In genomic region chr7:40680567-40680966, GRCm38 (mm10) we compare ENCODE assay signal across 18 mouse cellular contexts.
DNase-seq lines count a peak whose midpoint lies in the region; ATAC-seq and TF ChIP-seq lines count a peak whose summit lies in the region.
"Had no signal": no experiment of that assay in that cellular context is flagged by ENCODE, and none has a peak within 500 bp of the region (broad histone marks: within the 10 kb centered on the region; RNA-seq: fewer than 3 reads in every experiment).

No protein-coding gene starts in this region.

- H3K9ac ChIP-seq in forebrain, embryonic 13.5 days: no peak overlapping the region
- no peak overlapping the region for H3K9ac ChIP-seq in forebrain, embryonic 16.5 days (replicated peaks; ENCODE audit: low read depth, low read length)
- no peak overlapping the region for H3K9ac ChIP-seq in kidney, embryonic 15.5 days
- no peak overlapping the region for H3K9ac ChIP-seq in hindbrain, embryonic 16.5 days (ENCODE audit: low read depth, low read length)
- H3K9ac ChIP-seq in midbrain, postnatal 0 days (replicated peaks; ENCODE audit: low read length, poor library complexity, severe bottlenecking): no peak overlapping the region
- H3K9ac ChIP-seq in intestine, postnatal 0 days (ENCODE audit: low read depth, low read length): no peak overlapping the region
- H3K9ac ChIP-seq: forebrain, embryonic 15.5 days; heart, embryonic 15.5 days; stomach, embryonic 15.5 days had no signal

- peaks cover 2% of the 10 kb centered on the region; the same call in 1 of the 2 replicates for H3K27me3 ChIP-seq in forebrain, embryonic 13.5 days
- H3K27me3 ChIP-seq in forebrain, embryonic 16.5 days (replicated peaks; ENCODE audit: control insufficient read depth, insufficient read depth, low read length): no peaks in the 10 kb centered on the region
- no peaks in the 10 kb centered on the region for H3K27me3 ChIP-seq in kidney, embryonic 15.5 days
- no peaks in the 10 kb centered on the region for H3K27me3 ChIP-seq in hindbrain, embryonic 16.5 days (replicated peaks; ENCODE audit: control insufficient read depth, insufficient read depth, low read length)
- H3K27me3 ChIP-seq in midbrain, postnatal 0 days (ENCODE audit: insufficient read depth, low read length): no peaks in the 10 kb centered on the region
- no peaks in the 10 kb centered on the region for H3K27me3 ChIP-seq in intestine, postnatal 0 days (replicated peaks; ENCODE audit: control insufficient read depth, insufficient read depth, low read length)
- H3K27me3 ChIP-seq: forebrain, embryonic 15.5 days; heart, embryonic 15.5 days; stomach, embryonic 15.5 days had no signal

- H3K4me2 ChIP-seq in forebrain, embryonic 13.5 days: peak overlapping the region; percentile 2; the same call in 1 of the 2 replicates
- H3K4me2 ChIP-seq in forebrain, embryonic 16.5 days (ENCODE audit: low read length): no peak overlapping the region
- H3K4me2 ChIP-seq in kidney, embryonic 15.5 days: peak overlapping the region; percentile 14; the same call in 1 of the 2 replicates
- peak overlapping the region; percentile 9 for H3K4me2 ChIP-seq in hindbrain, embryonic 16.5 days (ENCODE audit: low read length)
- H3K4me2 ChIP-seq in midbrain, postnatal 0 days (ENCODE audit: low read depth, low read length, poor library complexity, severe bottlenecking): peak overlapping the region; percentile 7; the same call in 1 of the 2 replicates
- no peak overlapping the region for H3K4me2 ChIP-seq in intestine, postnatal 0 days (replicated peaks; ENCODE audit: low read depth)
- H3K4me2 ChIP-seq: forebrain, embryonic 15.5 days; heart, embryonic 15.5 days; stomach, embryonic 15.5 days had no signal

- no peak overlapping the region for H3K27ac ChIP-seq in forebrain, embryonic 13.5 days
- no peak overlapping the region for H3K27ac ChIP-seq in forebrain, embryonic 16.5 days (ENCODE audit: low read length)
- no peak overlapping the region for H3K27ac ChIP-seq in kidney, embryonic 15.5 days
- H3K27ac ChIP-seq in hindbrain, embryonic 16.5 days (ENCODE audit: low read depth, low read length): no peak overlapping the region
- no peak overlapping the region for H3K27ac ChIP-seq in midbrain, postnatal 0 days (ENCODE audit: low read depth, low read length)
- H3K27ac ChIP-seq in intestine, postnatal 0 days (ENCODE audit: low read depth, low read length): no peak overlapping the region
- H3K27ac ChIP-seq: forebrain, embryonic 15.5 days; heart, embryonic 15.5 days; stomach, embryonic 15.5 days had no signal

- H3K4me3 ChIP-seq in forebrain, embryonic 13.5 days: no peak overlapping the region
- no peak overlapping the region for H3K4me3 ChIP-seq in forebrain, embryonic 16.5 days (replicated peaks; ENCODE audit: low read length)
- no peak overlapping the region for H3K4me3 ChIP-seq in kidney, embryonic 15.5 days (replicated peaks)
- H3K4me3 ChIP-seq in hindbrain, embryonic 16.5 days (ENCODE audit: low read length): no peak overlapping the region
- H3K4me3 ChIP-seq in midbrain, postnatal 0 days (ENCODE audit: low read depth, low read length): no peak overlapping the region
- no peak overlapping the region for H3K4me3 ChIP-seq in intestine, postnatal 0 days (ENCODE audit: low read depth, low read length)
- H3K4me3 ChIP-seq: forebrain, embryonic 15.5 days; heart, embryonic 15.5 days; stomach, embryonic 15.5 days had no signal

- DNase-seq in kidney, adult 11 months: no peak
- DNase-seq in midbrain, postnatal 0 days (ENCODE audit: low spot score): no peak
- DNase-seq in adrenal gland, adult 2 months: no peak
- DNase-seq: cerebellum, adult 11-12 months; cerebellum, postnatal 25 days; heart, adult 18-20 months; liver; lung, adult 18-20 months; right cerebral cortex, postnatal 14 days; thymus, adult 2 months had no signal

- peaks cover 5% of the 10 kb centered on the region; the same call in 1 of the 2 replicates for H3K4me1 ChIP-seq in forebrain, embryonic 13.5 days
- peaks cover 4% of the 10 kb centered on the region for H3K4me1 ChIP-seq in forebrain, embryonic 16.5 days (replicated peaks; ENCODE audit: control insufficient read depth, insufficient read depth, low read length)
- peaks cover 31% of the 10 kb centered on the region for H3K4me1 ChIP-seq in kidney, embryonic 15.5 days
- H3K4me1 ChIP-seq in hindbrain, embryonic 16.5 days (ENCODE audit: control insufficient read depth, insufficient read depth, low read depth, low read length): peaks cover 7% of the 10 kb centered on the region; the same call in 1 of the 2 replicates
- 0 out of 2 replicates have a peak, but pooled peaks cover 11% of the 10 kb centered on the region for H3K4me1 ChIP-seq in midbrain, postnatal 0 days (ENCODE audit: insufficient read depth, low read length)
- 0 out of 2 replicates have a peak, but pooled peaks cover 2% of the 10 kb centered on the region for H3K4me1 ChIP-seq in intestine, postnatal 0 days (replicated peaks; ENCODE audit: control insufficient read depth, insufficient read depth, low read length)
- H3K4me1 ChIP-seq: heart, embryonic 15.5 days; stomach, embryonic 15.5 days had no signal

- 30% methylated on average over 12 of the region's 12 CpGs for WGBS in forebrain, embryonic 13.5 days
- WGBS in forebrain, embryonic 16.5 days: 32% methylated on average over 12 of the region's 12 CpGs
- 34% methylated on average over 12 of the region's 12 CpGs for WGBS in kidney, embryonic 15.5 days
- 30% methylated on average over 12 of the region's 12 CpGs for WGBS in hindbrain, embryonic 16.5 days
- WGBS in midbrain, postnatal 0 days: 9% methylated on average over 12 of the region's 12 CpGs
- WGBS in intestine, postnatal 0 days: 67% methylated on average over 12 of the region's 12 CpGs

- H3K36me3 ChIP-seq in forebrain, embryonic 13.5 days (ENCODE audit: poor library complexity, severe bottlenecking): no peaks in the 10 kb centered on the region
- no peaks in the 10 kb centered on the region for H3K36me3 ChIP-seq in forebrain, embryonic 16.5 days (ENCODE audit: control insufficient read depth, insufficient read depth)
- no peaks in the 10 kb centered on the region for H3K36me3 ChIP-seq in kidney, embryonic 15.5 days
- no peaks in the 10 kb centered on the region for H3K36me3 ChIP-seq in hindbrain, embryonic 16.5 days (ENCODE audit: control insufficient read depth, insufficient read depth, low read length)
- no peaks in the 10 kb centered on the region for H3K36me3 ChIP-seq in midbrain, postnatal 0 days (ENCODE audit: insufficient read depth, low read length)
- no peaks in the 10 kb centered on the region for H3K36me3 ChIP-seq in intestine, postnatal 0 days (ENCODE audit: control insufficient read depth, insufficient read depth)
- H3K36me3 ChIP-seq: forebrain, embryonic 15.5 days; heart, embryonic 15.5 days; stomach, embryonic 15.5 days had no signal

- no peak for TF ChIP-seq CTCF in midbrain, postnatal 0 days (IDR thresholded peaks at IDR 0.05)
- no peak for TF ChIP-seq CTCF in intestine, postnatal 0 days (IDR thresholded peaks at IDR 0.05; ENCODE audit: low read depth)

- no peaks in the 10 kb centered on the region for H3K9me3 ChIP-seq in forebrain, embryonic 13.5 days (replicated peaks)
- H3K9me3 ChIP-seq in forebrain, embryonic 16.5 days (ENCODE audit: control insufficient read depth, low read length): no peaks in the 10 kb centered on the region
- no peaks in the 10 kb centered on the region for H3K9me3 ChIP-seq in kidney, embryonic 15.5 days (replicated peaks)
- H3K9me3 ChIP-seq in hindbrain, embryonic 16.5 days (ENCODE audit: control insufficient read depth, low read length): no peaks in the 10 kb centered on the region
- H3K9me3 ChIP-seq in midbrain, postnatal 0 days (ENCODE audit: low read length): no peaks in the 10 kb centered on the region
- H3K9me3 ChIP-seq in intestine, postnatal 0 days (ENCODE audit: control insufficient read depth): no peaks in the 10 kb centered on the region
- H3K9me3 ChIP-seq: forebrain, embryonic 15.5 days; heart, embryonic 15.5 days; stomach, embryonic 15.5 days had no signal

- no peak for ATAC-seq in forebrain, embryonic 13.5 days
- no peak for ATAC-seq in forebrain, embryonic 16.5 days
- ATAC-seq in kidney, embryonic 15.5 days (replicated peaks; ENCODE audit: low FRiP score): 0 out of 2 replicates have a peak, but pooled peaks have one; percentile 19
- peak; percentile 79 for ATAC-seq in hindbrain, embryonic 16.5 days
- ATAC-seq in midbrain, postnatal 0 days (ENCODE audit: low FRiP score): peak; percentile 62
- ATAC-seq in intestine, postnatal 0 days: no peak

Comparison
In these comparisons a context has a peak if more than half of its experiments do, and no peak if none do; other contexts are left out.
1. H3K4me2 ChIP-seq: peak in forebrain, embryonic 13.5 days (single experiment), kidney, embryonic 15.5 days (single experiment), hindbrain, embryonic 16.5 days (single experiment) and midbrain, postnatal 0 days (single experiment); none in forebrain, embryonic 16.5 days (single experiment) and intestine, postnatal 0 days (single experiment).
2. ATAC-seq: peak in kidney, embryonic 15.5 days (single experiment), hindbrain, embryonic 16.5 days (single experiment) and midbrain, postnatal 0 days (single experiment); none in forebrain, embryonic 13.5 days (single experiment), forebrain, embryonic 16.5 days (single experiment) and intestine, postnatal 0 days (single experiment).